Mouse (Mus musculus): ENCODE measurements around the gene Gm13090. TPM values are rescaled to one million over a fixed set of nuclear protein-coding genes. Genes with fewer than 3 reads are reported as not detected.
A peak's percentile ranks its signal among the peaks of the same experiment; 100 is the strongest.

The Gm13090 gene
- polyA plus RNA-seq, 1 experiment, result not detected

DNA sequence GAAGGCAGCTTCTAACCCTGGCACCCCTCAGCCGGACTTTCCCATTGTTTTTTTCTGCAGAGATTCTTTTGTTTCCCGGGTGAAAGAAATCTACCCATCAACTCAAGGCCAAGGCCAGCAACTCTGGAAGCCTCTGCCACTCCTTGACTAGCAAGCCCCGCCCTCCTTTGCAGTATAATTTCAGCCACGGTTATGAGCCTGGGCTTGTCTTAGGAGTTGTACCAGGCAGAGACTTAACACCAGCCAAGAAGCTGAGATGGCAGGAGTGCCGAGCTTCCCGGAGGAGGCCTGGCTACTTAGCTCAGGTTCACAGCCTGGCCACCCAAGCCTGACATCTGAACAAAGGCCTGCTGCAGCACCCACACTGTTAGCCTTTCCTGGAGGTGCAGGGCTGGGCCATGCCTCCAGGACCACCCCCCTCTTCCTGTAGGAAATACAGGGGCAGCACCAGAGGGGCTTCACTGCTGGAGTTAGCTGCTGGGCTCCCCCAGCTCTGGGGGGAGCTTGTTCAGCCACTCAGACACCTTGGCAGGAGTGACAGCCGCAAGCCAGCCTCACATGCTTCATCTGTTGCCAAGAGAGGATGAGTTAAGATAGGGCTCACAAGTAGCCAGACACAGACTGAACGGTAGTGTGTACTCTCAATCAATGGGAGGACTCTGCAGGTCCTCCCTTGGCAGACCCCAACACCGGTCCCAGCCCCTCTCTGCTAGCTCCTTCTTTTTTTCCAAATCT, 41.6 kb downstream of the Gm13090 start:
- no peak overlapping the region for H3K27ac ChIP-seq (ENCODE audit: insufficient read depth, low read length)
- no peak overlapping the region for H3K4me3 ChIP-seq (ENCODE audit: insufficient read depth, low read length)
- H3K4me1 ChIP-seq (ENCODE audit: control insufficient read depth, insufficient read depth, low read length), result no peaks in the 10 kb centered on the region
- TF ChIP-seq CTCF (IDR thresholded peaks at IDR 0.05; ENCODE audit: borderline replicate concordance, insufficient read depth, low read length), result no peak

DNA sequence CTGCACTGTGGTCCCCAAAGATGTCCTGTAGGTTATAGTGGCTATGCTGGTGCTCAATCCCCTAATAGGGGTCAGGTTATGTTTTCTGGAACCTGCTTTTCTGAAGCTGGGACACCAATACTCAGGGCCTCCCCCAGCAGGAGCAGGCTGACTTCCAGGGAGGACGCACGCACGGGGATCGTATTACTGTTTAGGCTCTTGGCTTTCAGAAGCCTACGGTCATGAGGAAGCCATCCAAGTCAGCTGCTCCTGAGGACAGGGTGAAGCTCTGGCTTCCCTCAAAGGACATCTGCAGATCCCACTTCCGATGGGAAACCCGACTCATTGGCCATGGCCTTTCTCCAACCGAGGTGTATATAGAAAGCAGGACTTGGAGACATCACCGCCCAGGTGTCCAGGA, 43.1 kb downstream of the Gm13090 start:
- no peak overlapping the region for H3K4me3 ChIP-seq (ENCODE audit: insufficient read depth, low read length)
- TF ChIP-seq POLR2A (IDR thresholded peaks at IDR 0.05; ENCODE audit: low read depth, low read length) (no peak), CTCF (IDR thresholded peaks at IDR 0.05; ENCODE audit: borderline replicate concordance, insufficient read depth, low read length) (no peak)
- H3K4me1 ChIP-seq (ENCODE audit: control insufficient read depth, insufficient read depth, low read length), result no peaks in the 10 kb centered on the region
- H3K27ac ChIP-seq (ENCODE audit: insufficient read depth, low read length), result no peak overlapping the region

DNA sequence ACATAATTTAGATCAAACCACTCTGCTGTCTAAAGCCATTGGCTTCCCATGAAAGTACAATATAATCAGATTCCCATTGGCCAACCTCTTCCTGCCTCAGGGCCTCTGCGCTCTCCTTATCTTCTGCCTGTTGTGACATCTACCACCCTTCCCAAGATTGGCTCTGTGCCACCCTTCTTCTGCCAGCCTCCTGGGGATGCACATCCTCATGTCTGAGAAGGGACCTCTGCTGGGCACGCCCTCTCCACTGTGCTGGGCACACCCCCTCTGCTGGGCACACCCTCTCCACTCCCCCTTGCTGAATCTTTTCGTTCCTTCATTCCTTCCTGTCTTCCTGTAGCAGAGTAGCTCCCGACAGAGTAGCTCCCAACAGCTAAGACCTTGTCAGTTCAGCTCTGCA, 44.4 kb downstream of the Gm13090 start:
- no peak overlapping the region for H3K4me3 ChIP-seq (ENCODE audit: insufficient read depth, low read length)
- H3K27ac ChIP-seq (ENCODE audit: insufficient read depth, low read length), result no peak overlapping the region
- no peaks in the 10 kb centered on the region for H3K4me1 ChIP-seq (ENCODE audit: control insufficient read depth, insufficient read depth, low read length)
- TF ChIP-seq POLR2A (IDR thresholded peaks at IDR 0.05; ENCODE audit: low read depth, low read length) (no peak), CTCF (IDR thresholded peaks at IDR 0.05; ENCODE audit: borderline replicate concordance, insufficient read depth, low read length) (no peak)

DNA sequence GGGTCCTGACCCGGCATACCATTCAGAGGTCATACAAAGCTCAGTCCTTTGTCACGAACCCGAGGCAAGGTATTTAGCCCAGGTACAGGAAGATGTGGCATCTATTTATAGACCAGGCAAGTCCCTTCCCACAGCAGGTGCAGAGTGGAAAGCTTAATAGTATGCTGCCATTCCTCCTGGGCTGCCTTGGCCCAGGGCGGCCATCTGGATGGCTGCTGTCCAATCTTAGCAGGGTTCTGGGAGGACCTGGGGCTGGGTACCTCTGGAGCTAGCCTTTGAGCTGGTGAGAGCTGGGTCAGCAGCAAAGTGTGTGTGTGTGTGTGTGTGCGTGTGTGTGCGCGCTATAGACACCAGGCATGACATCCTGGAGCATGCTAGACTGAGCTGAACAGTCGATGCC, 46.1 kb downstream of the Gm13090 start:
- no peak overlapping the region for H3K4me3 ChIP-seq (ENCODE audit: insufficient read depth, low read length)
- no peaks in the 10 kb centered on the region for H3K4me1 ChIP-seq (ENCODE audit: control insufficient read depth, insufficient read depth, low read length)
- TF ChIP-seq CTCF (IDR thresholded peaks at IDR 0.05; ENCODE audit: borderline replicate concordance, insufficient read depth, low read length), result no peak
- TF ChIP-seq POLR2A (IDR thresholded peaks at IDR 0.05; ENCODE audit: low read depth, low read length), result no peak
- H3K27ac ChIP-seq (ENCODE audit: insufficient read depth, low read length), result no peak overlapping the region

DNA sequence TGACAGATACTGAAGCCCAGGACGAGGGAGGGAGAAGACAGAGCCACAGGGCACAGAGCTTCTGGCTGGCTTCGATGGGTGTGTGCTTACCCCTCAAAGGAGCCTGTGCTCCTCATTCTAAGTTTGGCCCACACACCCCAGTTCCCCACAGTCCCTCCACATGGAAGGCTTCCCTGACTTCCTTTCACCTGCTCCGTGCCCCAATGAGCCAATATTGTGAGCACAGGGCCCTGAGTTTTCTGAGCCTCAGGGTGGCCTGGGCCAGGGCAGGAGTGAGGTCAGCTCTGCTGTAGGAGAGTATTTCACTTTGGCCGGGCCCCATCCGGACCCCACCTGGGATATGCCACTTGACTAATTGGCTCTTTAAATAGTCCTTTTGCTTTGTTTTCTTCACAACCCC, 48.3 kb downstream of the Gm13090 start:
- no peaks in the 10 kb centered on the region for H3K4me1 ChIP-seq (ENCODE audit: control insufficient read depth, insufficient read depth, low read length)
- no peak overlapping the region for H3K27ac ChIP-seq (ENCODE audit: insufficient read depth, low read length)
- no peak overlapping the region for H3K4me3 ChIP-seq (ENCODE audit: insufficient read depth, low read length)
- TF ChIP-seq POLR2A (IDR thresholded peaks at IDR 0.05; ENCODE audit: low read depth, low read length), result no peak
- TF ChIP-seq CTCF (IDR thresholded peaks at IDR 0.05; ENCODE audit: borderline replicate concordance, insufficient read depth, low read length), result no peak

DNA sequence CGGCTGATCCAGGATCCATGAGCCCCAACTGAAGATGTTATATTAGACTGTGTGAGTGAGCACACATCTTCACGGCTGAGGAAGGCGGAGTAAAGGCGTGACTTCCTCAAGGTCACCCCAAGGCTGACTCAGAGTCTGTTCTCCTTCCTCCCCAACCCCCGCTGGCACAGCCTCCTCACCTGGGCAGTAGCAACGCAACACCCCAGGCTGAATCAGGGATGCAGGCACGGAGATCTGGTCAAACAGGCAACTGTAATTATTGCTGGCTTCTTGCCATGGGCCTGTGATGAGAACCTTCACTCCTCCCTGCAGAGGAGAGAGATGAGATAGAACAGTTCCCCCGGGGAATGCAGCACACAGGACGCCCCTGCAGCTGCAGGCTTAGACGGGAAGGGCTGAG, 48.8 kb downstream of the Gm13090 start:
- Histone ChIP-seq H3K4me1 (ENCODE audit: control insufficient read depth, insufficient read depth, low read length) (no peaks in the 10 kb centered on the region), H3K27ac (ENCODE audit: insufficient read depth, low read length) (no peak overlapping the region), H3K4me3 (ENCODE audit: insufficient read depth, low read length) (no peak overlapping the region)
- TF ChIP-seq CTCF (IDR thresholded peaks at IDR 0.05; ENCODE audit: borderline replicate concordance, insufficient read depth, low read length) (no peak), POLR2A (IDR thresholded peaks at IDR 0.05; ENCODE audit: low read depth, low read length) (no peak)

DNA sequence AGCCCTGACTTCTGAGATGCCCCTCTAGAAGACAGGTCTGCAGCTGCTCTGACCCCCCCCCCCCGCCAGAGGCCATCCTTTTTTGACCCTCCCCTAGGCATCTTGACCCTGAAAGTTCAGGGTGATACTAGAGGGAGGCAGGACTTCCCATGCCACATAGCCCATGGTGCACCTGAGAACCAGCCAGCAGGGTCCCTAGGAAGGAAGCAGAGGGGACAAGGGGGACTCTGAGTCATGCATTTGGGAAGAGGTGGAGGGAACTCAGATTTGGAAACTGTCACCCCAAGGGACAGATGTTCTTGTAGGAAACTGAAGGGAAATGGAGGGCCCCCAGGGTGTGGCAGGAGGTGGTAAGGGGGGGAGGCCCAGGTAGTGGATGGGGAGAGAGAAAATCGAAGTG, 49.2 kb downstream of the Gm13090 start:
- no peak overlapping the region for H3K27ac ChIP-seq (ENCODE audit: insufficient read depth, low read length)
- TF ChIP-seq POLR2A (IDR thresholded peaks at IDR 0.05; ENCODE audit: low read depth, low read length) (no peak), CTCF (IDR thresholded peaks at IDR 0.05; ENCODE audit: borderline replicate concordance, insufficient read depth, low read length) (no peak)
- no peak overlapping the region for H3K4me3 ChIP-seq (ENCODE audit: insufficient read depth, low read length)
- H3K4me1 ChIP-seq (ENCODE audit: control insufficient read depth, insufficient read depth, low read length), result no peaks in the 10 kb centered on the region

DNA sequence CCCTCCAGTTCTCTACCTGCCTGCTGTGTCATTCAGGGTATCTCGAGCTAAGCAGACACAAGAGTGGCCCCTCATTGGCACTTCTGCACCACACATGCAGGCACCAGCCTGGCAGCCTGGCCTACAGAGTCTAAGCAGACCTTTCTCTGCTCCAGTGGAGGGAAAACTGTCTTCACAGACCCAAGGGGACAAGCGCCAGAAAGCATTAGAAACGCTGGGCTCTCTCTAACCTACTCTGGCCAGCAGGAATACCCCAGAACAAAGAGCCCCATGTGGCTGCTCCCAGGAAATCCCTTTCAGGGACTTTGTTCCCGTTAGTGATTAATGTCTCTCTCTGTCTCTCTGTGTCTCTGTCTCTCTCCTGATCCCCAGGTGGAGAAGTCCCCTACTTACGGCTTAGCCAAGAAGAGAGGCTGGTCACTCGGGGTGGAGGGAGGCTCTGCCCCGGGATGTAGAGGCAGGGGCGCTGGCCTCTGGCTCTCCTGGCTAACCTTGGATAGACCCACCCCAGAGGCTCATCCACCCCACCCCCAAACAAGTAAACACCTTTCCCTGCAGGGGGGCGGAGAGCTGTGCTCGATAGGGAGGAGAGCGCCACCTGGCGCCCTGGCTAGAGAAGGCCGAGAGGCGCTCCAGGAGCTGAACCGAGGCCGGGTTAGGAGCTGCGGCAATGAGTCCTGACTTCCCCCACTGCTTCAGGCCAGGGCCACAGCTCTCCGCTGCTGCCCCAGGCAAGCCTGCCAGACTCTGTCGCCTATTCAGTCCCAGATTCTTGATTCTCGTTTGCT, 49.9 kb downstream of the Gm13090 start:
- no peak overlapping the region for H3K27ac ChIP-seq (ENCODE audit: insufficient read depth, low read length)
- no peaks in the 10 kb centered on the region for H3K4me1 ChIP-seq (ENCODE audit: control insufficient read depth, insufficient read depth, low read length)
- TF ChIP-seq CTCF (IDR thresholded peaks at IDR 0.05; ENCODE audit: borderline replicate concordance, insufficient read depth, low read length), result peak; percentile 72
- no peak for TF ChIP-seq POLR2A (IDR thresholded peaks at IDR 0.05; ENCODE audit: low read depth, low read length)
- no peak overlapping the region for H3K4me3 ChIP-seq (ENCODE audit: insufficient read depth, low read length)

DNA sequence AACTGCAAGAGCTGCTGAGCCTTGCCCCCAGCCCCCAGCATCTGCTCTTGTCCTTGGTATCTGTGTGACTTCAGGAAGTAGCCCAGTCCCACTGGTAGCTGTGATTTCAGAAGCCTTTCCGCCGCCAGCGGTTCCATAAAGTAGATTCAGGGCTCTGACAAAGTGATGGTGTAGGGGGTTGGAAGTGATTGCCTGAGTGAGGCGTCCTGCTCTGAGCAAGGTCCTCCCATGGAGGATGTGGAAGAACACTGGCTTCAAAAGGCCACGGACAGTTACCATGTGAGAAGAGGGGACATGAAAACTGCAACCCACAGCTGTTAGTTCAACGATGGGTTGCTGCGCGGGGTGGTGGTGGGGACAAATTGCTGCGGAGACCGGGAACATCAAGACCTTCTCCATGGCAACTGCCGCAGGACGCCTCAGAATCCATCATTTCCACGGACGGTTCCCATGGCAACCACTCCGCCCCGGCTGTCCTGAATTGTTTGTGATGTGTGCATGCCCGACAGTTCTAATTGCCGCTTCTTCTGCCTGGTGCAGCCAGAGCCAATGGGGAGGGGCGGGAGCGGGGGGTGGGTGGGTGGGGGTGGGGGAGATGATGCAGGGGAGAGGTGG, 51.1 kb downstream of the Gm13090 start:
- Histone ChIP-seq H3K4me1 (ENCODE audit: control insufficient read depth, insufficient read depth, low read length) (no peaks in the 10 kb centered on the region), H3K4me3 (ENCODE audit: insufficient read depth, low read length) (no peak overlapping the region), H3K27ac (ENCODE audit: insufficient read depth, low read length) (no peak overlapping the region)
- TF ChIP-seq CTCF (IDR thresholded peaks at IDR 0.05; ENCODE audit: borderline replicate concordance, insufficient read depth, low read length) (no peak), POLR2A (IDR thresholded peaks at IDR 0.05; ENCODE audit: low read depth, low read length) (no peak)

Other genes with a start within 250 kb of the Gm13090 start
- 83.1 and 105 TPM in 2 replicates for gene Errfi1, start 235.7 kb upstream of the Gm13090 start, polyA plus RNA-seq (2011; ENCODE audit: insufficient read length, low read depth, missing spikeins)
- gene Park7, start 175.1 kb upstream of the Gm13090 start, polyA plus RNA-seq (2011; ENCODE audit: insufficient read length, low read depth, missing spikeins), result 102 and 121 TPM in 2 replicates
- gene Tnfrsf9, start 175.0 kb upstream of the Gm13090 start, polyA plus RNA-seq (2011; ENCODE audit: insufficient read length, low read depth, missing spikeins), result 0.33 and 0.58 TPM in 2 replicates
- gene Uts2, start 92.5 kb upstream of the Gm13090 start, polyA plus RNA-seq (2011; ENCODE audit: insufficient read length, low read depth, missing spikeins), result not detected in 2 replicates
- 7.6 and 8.3 TPM in 2 replicates for gene Per3, start 44.9 kb upstream of the Gm13090 start, polyA plus RNA-seq (2011; ENCODE audit: insufficient read length, low read depth, missing spikeins)
- gene Vamp3, start 31.6 kb upstream of the Gm13090 start, polyA plus RNA-seq (2011; ENCODE audit: insufficient read length, low read depth, missing spikeins), result 83.8 and 90.2 TPM in 2 replicates

Data from embryonic fibroblast, embryonic 13.5 days (primary cell).